Comparison of ENCODE assay signal across 8 mouse cellular contexts in genomic region chr19:5740320-5741317, GRCm38 (mm10). TPM values are rescaled to one million over a fixed set of nuclear protein-coding genes. Genes with fewer than 3 reads are reported as not detected.
DNase-seq lines count a peak whose midpoint lies in the region; ATAC-seq and TF ChIP-seq lines count a peak whose summit lies in the region.

TSS of gene Ltbp3 (plus strand) at chr19:5740904.

- H3K27ac ChIP-seq in forebrain, embryonic 13.5 days: peak within 1 kb of the TSS; percentile 87

- peak; percentile 71 for ATAC-seq in forebrain, embryonic 13.5 days

- H3K79me3 ChIP-seq in C2C12 (ENCODE audit: low read depth): peaks cover 25% of the 10 kb centered on the region

- peak within 1 kb of the TSS; percentile 95 for H3K4me2 ChIP-seq in forebrain, embryonic 13.5 days

- DNase-seq in adrenal gland, postnatal 36 days: peak; percentile 81 to 84
- DNase-seq in heart, postnatal 4 days: peak; percentile 90
- peak; percentile 57 to 79 for DNase-seq in layer of hippocampus, postnatal 14 days (ENCODE audit: low spot score in 2 of 2)
- peak; percentile 81 for DNase-seq in lung, postnatal 36 days
- peak; percentile 83 for DNase-seq in testis, postnatal 14 days (ENCODE audit: low spot score)
- no peak for DNase-seq in spleen, postnatal 36 days (ENCODE audit: low spot score in 2 of 2)

- peak within 1 kb of the TSS; percentile 94 for H3ac ChIP-seq in C2C12 (ENCODE audit: control insufficient read depth, insufficient read length, low read depth)

- TF ChIP-seq CTCF in C2C12 (IDR thresholded peaks at IDR 0.05; ENCODE audit: control insufficient read depth, insufficient read depth, insufficient read length): no peak

- peak within 1 kb of the TSS; percentile 60 for H3K4me3 ChIP-seq in C2C12 (ENCODE audit: insufficient read depth, poor library complexity, severe bottlenecking)
- peak within 1 kb of the TSS; percentile 61 for H3K4me3 ChIP-seq in forebrain, embryonic 13.5 days

- peaks cover 13% of the 10 kb centered on the region for H3K27me3 ChIP-seq in C2C12 (ENCODE audit: control insufficient read depth, insufficient read depth, insufficient read length)
- peaks cover 52% of the 10 kb centered on the region for H3K27me3 ChIP-seq in forebrain, embryonic 13.5 days

- peak within 1 kb of the TSS; percentile 86 for H3K9ac ChIP-seq in forebrain, embryonic 13.5 days

- peaks cover 9% of the 10 kb centered on the region for H3K36me3 ChIP-seq in C2C12 (ENCODE audit: control insufficient read depth, insufficient read depth)
- H3K36me3 ChIP-seq in forebrain, embryonic 13.5 days (ENCODE audit: poor library complexity, severe bottlenecking): no peaks in the 10 kb centered on the region

- 18% methylated on average over 10 of the region's 14 CpGs for WGBS in forebrain, embryonic 13.5 days

- peaks cover 40% of the 10 kb centered on the region for H3K79me2 ChIP-seq in C2C12 (ENCODE audit: control insufficient read depth, insufficient read depth)

- H3K4me1 ChIP-seq in forebrain, embryonic 13.5 days: peaks cover 44% of the 10 kb centered on the region

- no peaks in the 10 kb centered on the region for H3K9me3 ChIP-seq in forebrain, embryonic 13.5 days (replicated peaks)

TF ChIP-seq in C2C12, 6 proteins besides CTCF, POLR2A, EP300 and RAD21:
- TF ChIP-seq FOSL1 (IDR thresholded peaks at IDR 0.05; ENCODE audit: insufficient read depth, low read length, poor library complexity, severe bottlenecking) (no peak), MYOD1 (IDR thresholded peaks at IDR 0.05; ENCODE audit: control insufficient read depth, insufficient read length, low read depth) (no peak), USF1 (IDR thresholded peaks at IDR 0.05; ENCODE audit: low read depth) (no peak), MAX (IDR thresholded peaks at IDR 0.05) (no peak), CEBPB (IDR thresholded peaks at IDR 0.05; ENCODE audit: low read depth) (no peak), MYOG (IDR thresholded peaks at IDR 0.05; ENCODE audit: control insufficient read depth, extremely low read depth, insufficient read length) (no peak)

RNA-seq across cellular contexts. Expression of gene Ltbp3, which starts in this region (rescaled TPM):
- 128 TPM for polyA plus RNA-seq in C2C12 (2012; fragmentation: generic; extraction: Trizol)
- total RNA-seq in adrenal gland, postnatal 36 days (2021): 100 to 1,000 TPM; 222 to 305 TPM
- 8.3 and 13.1 TPM in 2 replicates for polyA plus RNA-seq in forebrain, embryonic 13.5 days (2015; fragmentation: Nextera tagmentation; extraction: Ambion mirVana)
- 10 to 100 TPM; 78.7 to 79.6 TPM for total RNA-seq in heart, postnatal 4 days (2021)
- 10 to 100 TPM; 24.7 to 32.7 TPM for total RNA-seq in layer of hippocampus, postnatal 14 days (2021)

Comparison
In these comparisons a context has a peak if more than half of its experiments do, and no peak if none do; other contexts are left out.
1. DNase-seq: peak in adrenal gland, postnatal 36 days (2 of 2), heart, postnatal 4 days (single experiment), layer of hippocampus, postnatal 14 days (2 of 2), lung, postnatal 36 days (single experiment) and testis, postnatal 14 days (single experiment); none in spleen, postnatal 36 days (0 of 2).